Mouse (Mus musculus) E14TG2a.4 (cell line): Measurements from ENCODE around the gene Exoc4.

Source experiments
- H3K27me3 ChIP-seq: 2 replicates; pipeline ENCODE4 v1.6.1; 2014; ENCODE audit warnings: low read length, control low read depth; ENCODE audit not compliant: insufficient read depth
- H3K36me3 ChIP-seq: 2 replicates; pipeline ENCODE4 v1.6.1; 2014; ENCODE audit warnings: low read length, control low read depth; ENCODE audit not compliant: insufficient read depth
- H3K4me1 ChIP-seq: replicated peaks from 2 replicates; pipeline ENCODE4 v1.6.1; 2014; ENCODE audit warnings: low read depth, low read length, control low read depth
- H3K4me3 ChIP-seq: replicated peaks from 2 replicates; pipeline ENCODE4 v1.5.1; 2014; ENCODE audit warnings: mild to moderate bottlenecking, low read length
- H3K9me3 ChIP-seq: 2 replicates; pipeline ENCODE4 v1.6.1; 2014; ENCODE audit warnings: low read length, control low read depth
- CTCF ChIP-seq: conservative IDR thresholded peaks from 2 replicates; pipeline ENCODE4 v1.5.1; 2014; ENCODE audit warnings: low read length
- NANOG ChIP-seq: IDR thresholded peaks from 2 replicates; pipeline ENCODE4 v1.6.1; 2014; ENCODE audit warnings: borderline replicate concordance, low read length, mixed read lengths
- POU5F1 ChIP-seq: IDR thresholded peaks from 2 replicates; pipeline ENCODE4 v1.6.1; 2014; ENCODE audit warnings: low read length, borderline replicate concordance

Exoc4 gene

GRCm38 (mm10) chr6:33507134-33507533, 258.2 kb downstream of the Exoc4 start:
- Histone ChIP-seq H3K9me3 (no peaks in the 10 kb centered on the region), H3K36me3 (peaks cover 10% of the 10 kb centered on the region; the same call in 1 of the 2 replicates), H3K27me3 (no peaks in the 10 kb centered on the region), H3K4me3 (no peak overlapping the region), H3K4me1 (peaks cover 18% of the 10 kb centered on the region)
- TF ChIP-seq CTCF (no peak), NANOG (no peak), POU5F1 (no peak)

DNA sequence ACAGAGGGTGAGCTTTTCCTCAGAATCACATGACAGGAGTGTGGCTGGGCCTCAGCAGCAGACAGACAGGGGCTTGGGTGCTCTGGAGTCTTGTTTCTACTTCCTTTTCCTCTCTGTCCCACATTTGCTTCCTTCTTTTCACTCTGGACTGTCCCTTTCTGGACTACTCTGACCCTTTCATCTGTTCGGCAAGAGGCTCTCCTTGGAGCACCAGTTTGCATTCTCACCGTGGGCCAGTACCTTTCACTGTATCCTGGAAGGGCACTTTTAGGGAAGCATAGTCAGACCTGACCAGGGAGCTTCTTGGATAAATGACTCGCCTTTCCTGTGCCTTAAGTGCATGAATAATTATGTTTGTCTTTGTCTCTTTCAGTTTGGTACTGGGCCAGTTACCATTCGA, 266.5 kb downstream of the Exoc4 start:
- no peak for TF ChIP-seq CTCF
- H3K4me3 ChIP-seq = no peak overlapping the region
- H3K4me1 ChIP-seq = 0 out of 2 replicates have a peak, but pooled peaks cover 7% of the 10 kb centered on the region
- H3K9me3 ChIP-seq = no peaks in the 10 kb centered on the region
- no peaks in the 10 kb centered on the region for H3K27me3 ChIP-seq
- peaks cover 15% of the 10 kb centered on the region; the same call in 1 of the 2 replicates for H3K36me3 ChIP-seq

DNA sequence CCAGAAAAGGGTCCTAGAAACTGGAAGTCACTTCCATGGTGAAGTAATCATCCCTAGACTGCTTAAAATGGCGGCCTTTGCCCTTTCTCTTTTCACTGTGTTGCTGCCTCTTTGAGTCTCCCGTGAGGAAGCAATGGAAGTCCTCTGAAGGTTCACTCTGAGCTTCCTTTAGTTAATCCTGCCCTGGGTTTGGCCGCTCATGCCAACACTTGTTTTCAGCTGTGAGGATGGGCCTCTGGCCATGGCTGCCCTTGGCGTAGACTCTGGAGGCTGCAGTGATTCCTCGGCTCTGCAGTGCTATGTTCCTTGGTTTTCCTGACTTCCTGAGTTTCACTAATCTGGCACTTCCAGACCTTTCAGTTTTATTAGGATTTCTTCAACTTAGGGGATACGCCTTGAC, 267.9 kb downstream of the Exoc4 start:
- Histone ChIP-seq H3K9me3 (no peaks in the 10 kb centered on the region), H3K36me3 (peaks cover 9% of the 10 kb centered on the region; the same call in 1 of the 2 replicates), H3K4me3 (no peak overlapping the region), H3K4me1 (0 out of 2 replicates have a peak, but pooled peaks cover 7% of the 10 kb centered on the region), H3K27me3 (no peaks in the 10 kb centered on the region)
- no peak for TF ChIP-seq POU5F1
- no peak for TF ChIP-seq CTCF
- TF ChIP-seq NANOG = no peak

DNA sequence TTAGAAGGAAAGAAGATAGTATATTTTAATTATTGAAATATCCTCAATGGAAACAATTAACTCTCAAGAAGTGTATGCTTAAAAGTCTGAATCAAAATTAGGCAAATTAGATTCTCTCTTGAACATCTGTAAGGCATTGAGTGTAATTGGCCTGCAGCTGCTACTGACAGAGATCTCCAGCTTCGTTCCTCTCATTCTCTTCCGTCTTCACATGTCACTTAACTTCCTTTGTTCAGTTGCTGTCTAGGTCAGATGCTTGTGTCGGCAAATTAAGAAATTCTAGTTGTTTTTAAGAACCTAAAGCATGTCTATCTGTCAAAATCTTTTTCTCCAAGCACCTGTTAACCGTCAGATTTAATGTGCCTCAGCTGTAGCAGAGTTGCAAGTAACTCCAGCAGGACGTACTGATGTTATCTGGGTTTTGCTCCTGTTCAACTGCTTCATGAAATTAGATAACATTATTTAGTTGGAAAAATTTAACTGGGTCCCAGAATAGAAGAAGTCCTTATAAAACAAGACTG, 269.1 kb downstream of the Exoc4 start:
- Histone ChIP-seq H3K36me3 (peaks cover 9% of the 10 kb centered on the region; the same call in 1 of the 2 replicates), H3K4me3 (no peak overlapping the region), H3K9me3 (no peaks in the 10 kb centered on the region), H3K27me3 (no peaks in the 10 kb centered on the region), H3K4me1 (0 out of 2 replicates have a peak, but pooled peaks cover 7% of the 10 kb centered on the region)
- TF ChIP-seq POU5F1 (no peak), CTCF (no peak), NANOG (no peak)

DNA sequence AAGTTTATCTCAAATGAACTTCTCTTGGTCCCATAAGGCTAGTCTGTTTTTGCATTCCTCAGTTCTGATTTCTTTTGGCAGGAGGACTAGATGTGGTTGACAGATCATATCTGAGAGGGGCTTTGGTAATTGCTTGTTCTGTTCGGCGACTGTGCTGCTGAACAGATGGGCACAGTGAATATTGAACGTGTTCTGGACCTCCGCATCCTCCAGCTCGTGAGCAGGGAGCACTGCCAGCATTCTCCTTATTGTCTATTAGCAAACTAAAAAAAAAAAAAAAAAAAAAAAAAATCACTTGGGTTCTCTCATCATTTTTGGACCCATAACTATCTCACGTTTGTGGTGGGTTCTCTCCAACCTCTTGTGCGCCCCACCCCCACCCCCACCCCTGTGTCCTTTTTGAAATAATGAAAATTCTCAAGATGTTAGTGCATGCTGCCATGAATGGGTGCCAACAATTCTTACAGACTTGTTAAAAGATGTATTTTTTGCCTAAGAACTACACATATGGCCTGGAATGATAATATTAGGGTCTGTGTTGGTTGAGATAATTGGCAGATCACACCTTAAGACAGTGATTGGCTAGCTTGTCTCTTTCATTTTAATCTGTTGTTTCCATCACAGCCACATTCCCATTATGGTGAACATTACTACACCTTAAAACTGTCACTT, 276.9 kb downstream of the Exoc4 start:
- H3K4me1 ChIP-seq = peaks cover 4% of the 10 kb centered on the region
- no peak overlapping the region for H3K4me3 ChIP-seq
- no peak for TF ChIP-seq NANOG
- no peak for TF ChIP-seq POU5F1
- no peak for TF ChIP-seq CTCF
- H3K9me3 ChIP-seq = no peaks in the 10 kb centered on the region
- no peaks in the 10 kb centered on the region for H3K36me3 ChIP-seq
- H3K27me3 ChIP-seq = no peaks in the 10 kb centered on the region

GRCm38 (mm10) chr6:33540356-33540755, 291.5 kb downstream of the Exoc4 start:
- no peaks in the 10 kb centered on the region for H3K36me3 ChIP-seq
- TF ChIP-seq CTCF (no peak), NANOG (no peak), POU5F1 (no peak)
- H3K4me1 ChIP-seq = no peaks in the 10 kb centered on the region
- no peaks in the 10 kb centered on the region for H3K9me3 ChIP-seq
- no peaks in the 10 kb centered on the region for H3K27me3 ChIP-seq
- H3K4me3 ChIP-seq = no peak overlapping the region

GRCm38 (mm10) chr6:33542712-33543111, 293.8 kb downstream of the Exoc4 start:
- H3K27me3 ChIP-seq = no peaks in the 10 kb centered on the region
- H3K4me3 ChIP-seq = no peak overlapping the region

DNA sequence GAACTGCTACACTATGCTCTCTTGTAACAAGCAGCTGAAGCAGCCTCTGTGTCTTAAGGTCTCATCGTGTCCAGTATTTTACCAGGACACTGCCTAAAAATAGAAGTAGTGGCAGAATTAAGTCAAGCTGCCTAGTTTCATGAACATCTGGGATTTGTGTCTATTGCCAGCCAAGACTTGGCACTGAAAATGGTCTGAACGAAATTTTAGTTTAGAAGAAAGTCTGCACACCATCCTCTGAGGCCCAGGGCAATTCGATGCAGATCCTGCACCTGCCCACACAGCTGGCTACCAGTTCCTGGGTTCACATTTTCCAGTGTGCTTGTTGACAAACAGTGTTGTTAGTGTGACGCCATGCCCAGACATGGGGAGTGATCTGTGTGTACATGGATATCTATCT, 303.0 kb downstream of the Exoc4 start:
- no peaks in the 10 kb centered on the region for H3K36me3 ChIP-seq
- peaks cover 14% of the 10 kb centered on the region for H3K4me1 ChIP-seq
- no peak for TF ChIP-seq NANOG
- no peak for TF ChIP-seq CTCF
- no peak for TF ChIP-seq POU5F1
- H3K27me3 ChIP-seq = no peaks in the 10 kb centered on the region
- no peak overlapping the region for H3K4me3 ChIP-seq
- H3K9me3 ChIP-seq = no peaks in the 10 kb centered on the region

More at GRCm38 (mm10) chr6:33542712-33543111, 293.8 kb downstream of the Exoc4 start:
- Histone ChIP-seq H3K9me3 (no peaks in the 10 kb centered on the region), H3K36me3 (no peaks in the 10 kb centered on the region), H3K4me1 (peaks cover 2% of the 10 kb centered on the region; the same call in 1 of the 2 replicates)
- TF ChIP-seq POU5F1 = no peak
- TF ChIP-seq NANOG = no peak
- TF ChIP-seq CTCF = no peak
